Mouse (Mus musculus): ENCODE data around the gene Pbx2.

Gene Pbx2

DNA sequence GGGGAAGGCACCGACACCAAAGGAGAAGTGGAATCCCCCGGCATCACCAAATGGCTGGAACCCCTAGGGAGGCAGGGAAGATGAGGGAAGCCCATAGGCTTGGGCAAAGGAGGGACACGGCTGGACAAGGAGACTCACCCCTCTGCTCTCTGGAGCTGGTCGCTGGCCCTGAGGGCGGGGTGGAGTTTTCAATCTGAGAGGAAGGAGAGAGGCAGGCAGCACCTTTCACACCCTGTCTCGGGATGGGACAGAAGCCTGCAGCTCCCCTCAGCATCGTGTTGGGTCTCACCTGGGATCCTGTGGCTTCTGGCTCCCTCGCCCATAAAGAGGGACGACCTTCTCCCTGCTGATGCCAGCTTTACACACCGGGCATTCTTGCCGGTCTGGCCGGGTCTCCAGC lies 10.7 kb downstream of the Pbx2 start:
- CTCF ChIA-PET: interaction anchor here (0.7 kb wide), 1 partner anchor 204 kb away, joined by 3 read pairs; no protein-coding TSS in a partner anchor

DNA sequence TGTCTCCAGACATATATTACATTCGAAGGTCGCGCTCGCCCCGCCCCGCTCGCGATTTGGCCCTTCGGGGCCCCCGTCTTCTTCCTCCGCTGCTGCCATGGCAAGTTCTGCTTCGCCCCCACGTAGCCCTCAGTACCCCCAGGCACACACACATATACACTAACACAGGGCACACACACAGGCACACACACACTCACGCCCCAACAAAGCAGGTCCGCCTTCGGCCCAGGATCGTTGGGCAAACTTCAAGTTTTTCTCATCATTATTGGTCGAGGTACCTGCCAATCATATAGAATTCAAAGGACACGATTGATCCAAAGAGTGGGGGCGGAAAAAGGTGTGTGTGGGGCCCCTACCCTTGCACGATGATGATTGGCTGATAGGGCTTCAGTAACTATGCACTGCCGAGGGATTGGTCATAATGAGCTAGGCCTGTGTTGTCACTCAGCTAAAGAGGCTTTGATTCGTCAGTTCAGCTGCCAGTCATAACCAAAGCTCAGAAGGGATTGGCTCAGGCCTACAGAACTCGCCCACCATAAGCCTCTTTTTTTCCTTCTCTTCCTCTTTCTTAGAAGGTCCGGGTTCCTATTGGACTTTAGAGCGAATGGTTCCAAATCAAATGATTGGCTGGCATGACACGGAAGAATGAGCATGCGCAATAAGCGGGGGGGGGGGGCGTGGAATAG lies 12.5 kb downstream of the Pbx2 start, which contains the start of gene Rnf5:
TSS of gene Rnf5 (minus strand) at position 316 of the 686 bp plus-strand sequence.
- CTCF ChIA-PET: interaction anchor here (2.1 kb wide), 1 partner anchor 15 kb away, joined by 4 read pairs; no protein-coding TSS in a partner anchor

DNA sequence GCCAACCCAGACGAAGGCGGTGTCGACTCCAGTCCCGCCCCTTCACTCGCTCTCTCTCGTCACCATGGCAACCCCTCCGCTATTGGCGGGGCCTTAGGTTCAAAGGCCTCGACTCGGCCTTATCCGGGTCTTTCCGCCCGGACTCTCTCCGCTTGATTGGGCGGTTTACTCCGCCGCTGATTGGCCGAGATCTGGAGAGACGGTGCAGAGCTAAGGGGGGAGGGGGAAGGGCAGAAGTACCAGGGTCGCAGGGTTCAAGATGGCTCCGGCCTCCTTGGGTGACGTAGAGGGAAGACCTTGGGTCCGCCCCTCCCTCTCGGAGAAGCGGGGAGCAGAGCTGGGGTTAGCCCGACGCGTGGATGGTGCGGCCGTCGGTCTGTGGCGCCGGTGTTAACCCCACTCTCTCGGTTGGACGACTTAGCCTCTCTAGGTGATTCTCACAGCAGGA lies 13.0 kb downstream of the Pbx2 start, which contains the start of gene Agpat1:
TSS of gene Agpat1 (plus strand) at position 202 of the 448 bp plus-strand sequence.
- CTCF ChIA-PET: interaction anchor here (2.1 kb wide), 1 partner anchor 16 kb away, joined by 4 read pairs; no protein-coding TSS in a partner anchor

DNA sequence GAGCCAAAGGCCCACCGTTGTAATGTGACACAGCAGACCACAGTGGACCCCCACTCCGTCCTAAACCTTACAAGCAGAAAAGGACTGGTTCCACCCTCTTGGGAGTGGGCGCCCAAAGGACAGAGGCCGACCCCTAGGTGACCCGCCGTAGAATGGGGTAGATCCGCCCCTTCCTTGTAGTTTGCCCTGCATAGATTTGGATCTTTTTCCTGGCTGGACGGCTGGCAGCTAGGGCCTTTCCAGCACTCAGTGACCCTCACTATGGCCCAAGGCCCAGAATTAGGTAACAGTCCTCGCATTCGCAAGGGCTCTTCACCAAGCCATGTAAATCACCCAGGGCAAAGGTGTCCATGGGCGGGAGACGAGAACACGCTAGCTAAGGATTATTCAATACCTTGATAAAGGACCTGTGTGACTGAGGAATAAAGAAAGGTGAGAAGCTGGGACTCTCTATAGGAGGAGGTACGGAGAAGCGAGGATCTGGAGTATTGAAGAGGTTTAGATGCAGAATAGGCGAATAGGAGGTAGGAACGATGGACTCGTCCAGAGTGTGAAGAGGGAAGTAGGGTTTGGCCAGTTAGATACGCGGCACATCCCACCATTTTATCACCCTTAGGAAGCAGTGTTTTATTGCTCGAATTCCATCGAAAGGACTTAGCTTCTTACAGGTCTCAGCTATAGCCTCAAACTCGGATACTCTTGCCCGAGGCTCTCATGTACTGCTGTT lies 13.6 kb downstream of the Pbx2 start:
- CTCF ChIA-PET: interaction anchor here (0.6 to 0.7 kb wide), 2 partner anchors 16 to 532 kb away, joined by 3 to 12 read pairs; no protein-coding TSS in a partner anchor

DNA sequence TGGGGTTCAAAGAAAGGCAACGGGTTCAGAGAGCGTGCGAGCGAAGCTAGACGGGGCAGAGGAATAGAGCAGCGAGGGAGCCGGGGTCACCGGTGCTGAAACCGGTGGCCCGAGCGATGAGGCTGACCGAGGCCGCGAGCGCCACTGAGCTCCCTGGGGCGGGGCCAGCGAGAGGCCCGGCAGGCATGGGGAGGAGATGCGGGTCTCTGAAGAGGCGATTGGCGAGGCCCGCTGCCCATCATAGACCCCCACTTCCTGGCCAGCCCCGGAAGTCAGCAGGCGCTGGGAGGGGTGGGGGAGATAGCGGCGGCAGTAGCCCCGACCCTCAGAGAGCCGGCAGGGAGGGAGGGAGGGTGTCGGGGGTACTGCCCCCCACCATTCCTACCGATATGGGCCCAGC lies 14.5 kb downstream of the Pbx2 start:
- CTCF ChIA-PET: no interaction called here

- CTCF ChIA-PET: no interaction called here
Observed at GRCm38 (mm10) chr17:34606186-34607039, 15.3 kb downstream of the Pbx2 start.

GRCm38 (mm10) chr17:34607997-34608396 lies 16.9 kb downstream of the Pbx2 start:
- CTCF ChIA-PET: no interaction called here

- CTCF ChIA-PET: interaction anchor here (0.6 kb wide), 1 partner anchor 362 kb away, joined by 4 read pairs; no protein-coding TSS in a partner anchor
Observed at GRCm38 (mm10) chr17:34611050-34611449, 20.0 kb downstream of the Pbx2 start.

DNA sequence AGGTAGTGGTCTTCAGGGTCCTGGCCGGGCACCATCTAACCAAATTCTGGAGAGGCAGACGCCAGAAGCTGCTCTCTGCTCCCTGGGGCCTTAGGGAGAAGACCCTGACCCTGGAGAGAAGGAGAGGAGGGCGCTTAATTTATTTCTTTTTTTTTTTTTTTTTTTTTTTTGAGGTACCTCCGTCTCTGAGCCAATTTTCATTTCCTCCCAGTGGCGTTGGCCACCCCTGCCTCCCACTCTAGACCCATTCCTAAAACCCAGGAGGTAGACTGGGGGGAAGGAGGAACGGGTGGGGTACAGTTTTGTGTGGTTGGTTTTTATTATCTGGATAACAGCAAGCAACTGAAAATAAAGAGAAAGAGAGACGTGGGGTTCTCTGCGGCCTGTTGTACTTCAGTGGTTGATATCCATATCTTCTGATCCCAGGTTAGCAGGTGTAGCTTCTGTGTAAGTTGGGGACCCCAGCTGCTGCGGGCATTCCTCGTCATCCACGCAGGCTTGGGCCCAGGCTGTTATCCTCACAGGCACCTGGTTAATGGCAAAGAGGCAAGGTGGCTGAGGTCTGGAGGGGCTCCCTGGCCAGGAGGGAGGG lies 22.1 kb downstream of the Pbx2 start:
- CTCF ChIA-PET: interaction anchor here (1.2 kb wide), 1 partner anchor 41 kb away, joined by 6 read pairs; no protein-coding TSS in a partner anchor

- CTCF ChIA-PET: interaction anchor here (1.2 kb wide), 1 partner anchor 42 kb away, joined by 6 read pairs; no protein-coding TSS in a partner anchor
Observed at GRCm38 (mm10) chr17:34613830-34614229, 22.8 kb downstream of the Pbx2 start.

DNA sequence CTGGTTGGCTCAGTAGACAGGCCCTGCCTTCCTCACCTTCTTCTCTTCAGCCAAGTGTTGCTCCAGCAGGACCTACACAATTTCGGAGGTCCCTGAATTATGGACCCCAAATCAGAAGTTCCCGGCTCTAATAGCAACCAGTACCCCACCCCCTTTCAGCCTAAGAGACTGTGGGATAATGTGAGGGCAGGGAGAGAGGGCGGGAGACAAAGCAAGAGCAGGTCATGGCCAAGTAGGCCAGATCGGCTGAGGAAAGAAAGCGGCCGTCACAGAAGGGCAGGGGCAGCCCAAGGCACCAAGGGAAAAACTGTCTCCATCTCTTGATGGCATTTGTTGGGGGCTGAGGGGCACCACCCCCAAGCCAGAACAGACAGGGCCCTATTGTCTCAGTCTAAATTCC lies 24.8 kb downstream of the Pbx2 start, which contains the start of gene Egfl8:
TSS of gene Egfl8 (minus strand) at position 101 of the 400 bp plus-strand sequence.
- CTCF ChIA-PET: no interaction called here

GRCm38 (mm10) chr17:34618999-34619398 lies 27.9 kb downstream of the Pbx2 start:
- CTCF ChIA-PET: interaction anchor here (0.9 kb wide), 1 partner anchor 29 kb away, joined by 3 read pairs; the partner anchor contains the start of gene Gpsm3

DNA sequence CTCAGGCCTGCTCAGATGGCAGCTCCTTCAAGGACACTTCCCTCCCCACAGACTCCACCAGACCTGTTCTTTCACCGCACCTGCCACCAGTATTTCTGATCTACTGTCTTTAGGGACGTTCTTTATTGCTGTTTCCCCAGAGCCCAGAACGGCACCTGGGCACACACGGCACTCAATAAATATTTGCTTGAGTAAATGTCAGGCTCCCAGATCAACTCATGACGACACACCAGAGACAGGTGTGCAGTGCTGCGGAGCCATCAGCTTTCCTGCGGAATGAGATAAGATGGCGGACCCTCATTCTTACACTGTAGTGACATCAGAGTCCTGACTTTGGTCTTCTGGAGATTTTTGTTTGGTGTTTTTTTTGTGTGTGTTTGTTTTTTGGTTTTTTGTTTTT lies 29.9 kb downstream of the Pbx2 start:
- CTCF ChIA-PET: interaction anchor here (0.5 to 0.6 kb wide), 3 partner anchors 16 to 582 kb away, joined by 3 to 12 read pairs (median 6); no protein-coding TSS in a partner anchor

DNA sequence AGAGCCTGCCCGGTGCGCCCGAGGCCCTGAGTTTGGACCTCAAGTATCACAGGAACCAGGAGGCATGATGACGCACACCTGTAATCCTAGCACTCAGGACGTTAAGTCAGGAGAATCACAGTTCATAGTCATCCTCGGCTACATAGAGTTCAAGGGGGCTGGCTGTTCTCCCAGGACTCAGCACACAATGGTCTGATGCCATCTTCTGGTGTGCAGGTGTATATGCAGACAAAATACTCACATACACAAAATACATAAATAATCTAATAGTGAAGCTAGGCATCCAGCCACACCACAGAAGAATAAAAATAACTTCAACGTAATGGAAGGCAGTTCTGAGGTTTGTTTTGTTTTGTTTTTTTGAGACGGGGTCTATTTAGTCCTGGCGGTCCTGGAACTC lies 32.1 kb downstream of the Pbx2 start:
- CTCF ChIA-PET: no interaction called here

- CTCF ChIA-PET: no interaction called here
Observed at GRCm38 (mm10) chr17:34624981-34625380, 33.9 kb downstream of the Pbx2 start.

- CTCF ChIA-PET: no interaction called here
Observed at GRCm38 (mm10) chr17:34626062-34626772, 35.2 kb downstream of the Pbx2 start.

GRCm38 (mm10) chr17:34626773-34627092 lies 35.7 kb downstream of the Pbx2 start:
- CTCF ChIA-PET: no interaction called here

DNA sequence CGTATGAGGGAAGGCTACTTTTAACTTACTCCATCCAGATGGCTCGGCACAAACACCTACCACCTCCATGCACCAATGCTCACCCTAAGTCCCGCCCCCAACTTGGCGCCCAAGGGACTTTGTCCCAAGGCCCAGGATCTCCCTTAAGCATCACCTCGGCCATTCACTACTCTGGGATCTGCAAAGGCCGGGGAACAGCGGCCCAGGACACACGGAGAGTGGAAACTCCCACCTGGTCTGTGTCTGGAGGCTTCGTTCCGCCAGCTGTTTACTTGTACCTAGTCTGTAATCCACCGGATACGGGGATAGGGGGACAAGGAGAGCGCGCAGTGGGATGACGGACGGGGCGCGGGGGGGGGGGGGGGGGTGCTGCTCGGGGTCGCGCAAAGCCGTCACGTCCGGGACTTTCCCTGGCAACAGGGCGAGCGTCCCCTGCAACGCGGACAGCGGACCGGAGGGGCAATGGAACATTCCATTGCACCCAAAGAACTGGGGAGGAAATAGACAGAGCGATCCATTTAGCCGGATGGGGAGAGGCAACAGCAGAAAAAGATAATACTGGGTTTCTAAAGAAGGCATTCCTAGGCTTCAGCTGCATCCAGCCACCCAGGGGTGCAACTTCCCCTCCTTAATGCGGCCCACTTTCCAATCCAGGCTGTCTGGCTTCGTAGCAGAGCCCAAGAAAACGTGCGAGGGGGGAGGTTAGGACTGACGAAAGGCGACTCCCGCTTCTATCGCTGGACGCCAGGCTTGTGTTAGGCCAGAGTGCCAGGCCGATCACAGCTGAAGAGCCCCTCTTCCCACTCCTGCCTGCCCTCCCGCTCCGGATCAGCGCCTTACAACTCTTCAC lies 36.3 kb downstream of the Pbx2 start:
- CTCF ChIA-PET: no interaction called here

GRCm38 (mm10) chr17:34627943-34628643 lies 37.0 kb downstream of the Pbx2 start, which contains the start of gene Ppt2:
Gene Ppt2 (minus strand): TSS chr17:34628510.
- CTCF ChIA-PET: interaction anchor here (0.7 kb wide), 2 partner anchors 13 to 855 kb away, joined by 3 to 6 read pairs; no protein-coding TSS in a partner anchor
